Mouse (Mus musculus) hindbrain, postnatal 0 days (tissue): ENCODE data around the gene Efna5. TPM values are rescaled to one million over a fixed set of nuclear protein-coding genes. Genes with fewer than 3 reads are reported as not detected.

ENCODE experiments used
- ATAC-seq: fragments of 200-750 bp; cut with Nextera tagmentation; 2 replicates; pipeline ENCODE4 v1.8.0; 2017; ENCODE audit warnings: mild to moderate bottlenecking, moderate TSS enrichment, moderate library complexity
- DNase-seq: peaks from one replicate; pipeline ENCODE4 v3.0.0-alpha.2; 2015; ENCODE audit warnings: low spot score
- H3K27ac ChIP-seq: fragments of 300-500 bp; sonication (generic); 2 replicates; pipeline ENCODE4 v1.5.1; 2014; ENCODE audit warnings: mild to moderate bottlenecking
- H3K27me3 ChIP-seq: fragments of 300-500 bp; sonication (generic); 2 replicates; pipeline ENCODE4 v1.6.1; 2014; ENCODE audit warnings: low read length, mixed read lengths; ENCODE audit not compliant: insufficient read depth
- H3K36me3 ChIP-seq: fragments of 300-500 bp; sonication (generic); 2 replicates; pipeline ENCODE4 v1.6.1; 2014; ENCODE audit warnings: low read length, mixed read lengths; ENCODE audit not compliant: insufficient read depth
- H3K4me1 ChIP-seq: fragments of 300-500 bp; sonication (generic); 2 replicates; pipeline ENCODE4 v1.6.1; 2014; ENCODE audit warnings: antibody characterized with exemption, low read length, mixed read lengths; ENCODE audit not compliant: insufficient read depth
- H3K4me2 ChIP-seq: fragments of 300-500 bp; sonication (generic); 2 replicates; pipeline ENCODE4 v1.6.1; 2014; ENCODE audit warnings: low read depth, mild to moderate bottlenecking, low read length, moderate library complexity, mixed read lengths
- H3K4me3 ChIP-seq: fragments of 300-500 bp; sonication (generic); 2 replicates; pipeline ENCODE4 v1.5.1; 2014; ENCODE audit warnings: low read length
- H3K9ac ChIP-seq: fragments of 300-500 bp; sonication (generic); replicated peaks from 2 replicates; pipeline ENCODE4 v1.6.1; 2014; ENCODE audit warnings: mild to moderate bottlenecking, low read length, moderate library complexity, mixed read lengths
- H3K9me3 ChIP-seq: fragments of 300-500 bp; sonication (generic); 2 replicates; pipeline ENCODE4 v1.6.1; 2016; ENCODE audit warnings: low read length, mixed read lengths
- CTCF ChIP-seq: IDR thresholded peaks from 2 replicates; pipeline ENCODE4 v1.5.1; 2016; ENCODE audit warnings: antibody characterized with exemption, control low read depth, low read depth
- WGBS: fragments of 180-500 bp; shearing (Covaris S2); extraction: QIAGEN DNeasy Blood & Tissue Kit; methylation state at CpG from one replicate; pipeline ENCODE4 v1.1.7; 2014; 5-methylcytosine and 5-hydroxymethylcytosine counted together
- polyA plus RNA-seq: library from polyadenylated mRNA; unstranded; fragments of >200 nt; fragmentation: Nextera tagmentation; extraction: Ambion mirVana; gene quantifications from 2 replicates; pipeline ENCODE4 v1.2.1, GENCODE M21; 2015
- total RNA-seq: library from RNA; depleted of rRNA; stranded (reverse); fragments of >200 nt; gene quantifications from 2 replicates; pipeline ENCODE4 v1.2.3, GENCODE M21; 2014

Gene Efna5
- total and polyA plus RNA-seq, 2 experiments from 2014 or later = 5.3 to 40.2 TPM

GRCm38 (mm10) chr17:62642447-62643145, 238.5 kb downstream of the Efna5 start:
- H3K4me2 ChIP-seq = no peak overlapping the region
- H3K9me3 ChIP-seq = no peaks in the 10 kb centered on the region
- no peak overlapping the region for H3K4me3 ChIP-seq
- H3K36me3 ChIP-seq = no peaks in the 10 kb centered on the region
- no peak overlapping the region for H3K27ac ChIP-seq
- TF ChIP-seq CTCF = no peak
- H3K27me3 ChIP-seq = no peaks in the 10 kb centered on the region
- no peaks in the 10 kb centered on the region for H3K4me1 ChIP-seq
- 82% methylated on average over 12 of the region's 12 CpGs for WGBS
- H3K9ac ChIP-seq = no peak overlapping the region
- ATAC-seq = no peak
- no peak for DNase-seq

GRCm38 (mm10) chr17:62640654-62641053, 240.5 kb downstream of the Efna5 start:
- no peaks in the 10 kb centered on the region for H3K36me3 ChIP-seq
- ATAC-seq (no peak), DNase-seq (no peak)

GRCm38 (mm10) chr17:62636896-62637295, 244.2 kb downstream of the Efna5 start:
- Histone ChIP-seq H3K4me2 (no peak overlapping the region), H3K27ac (no peak overlapping the region), H3K27me3 (no peaks in the 10 kb centered on the region), H3K4me3 (no peak overlapping the region), H3K9me3 (no peaks in the 10 kb centered on the region), H3K9ac (no peak overlapping the region), H3K4me1 (no peaks in the 10 kb centered on the region), H3K36me3 (no peaks in the 10 kb centered on the region)
- WGBS = 91% methylated on average over 7 of the region's 7 CpGs
- TF ChIP-seq CTCF = no peak
- ATAC-seq (no peak), DNase-seq (no peak)

More at GRCm38 (mm10) chr17:62640654-62641053, 240.5 kb downstream of the Efna5 start:
- WGBS = 70% methylated on average over 6 of the region's 6 CpGs
- no peak overlapping the region for H3K4me3 ChIP-seq
- no peak overlapping the region for H3K4me2 ChIP-seq
- no peaks in the 10 kb centered on the region for H3K4me1 ChIP-seq
- H3K9me3 ChIP-seq = no peaks in the 10 kb centered on the region
- no peak overlapping the region for H3K9ac ChIP-seq
- H3K27me3 ChIP-seq = no peaks in the 10 kb centered on the region
- TF ChIP-seq CTCF = no peak
- H3K27ac ChIP-seq = no peak overlapping the region

- no peaks in the 10 kb centered on the region for H3K27me3 ChIP-seq
- H3K4me2 ChIP-seq = no peak overlapping the region
- TF ChIP-seq CTCF = no peak
- no peak overlapping the region for H3K9ac ChIP-seq
- no peaks in the 10 kb centered on the region for H3K4me1 ChIP-seq
- H3K27ac ChIP-seq = no peak overlapping the region
- ATAC-seq (no peak), DNase-seq (no peak)
- no peaks in the 10 kb centered on the region for H3K9me3 ChIP-seq
- no peaks in the 10 kb centered on the region for H3K36me3 ChIP-seq
- 73% methylated on average over 3 of the region's 3 CpGs for WGBS
- no peak overlapping the region for H3K4me3 ChIP-seq
These were observed 246.2 kb downstream of the Efna5 start for GRCm38 (mm10) chr17:62634937-62635336.

- no peaks in the 10 kb centered on the region for H3K27me3 ChIP-seq
- H3K9me3 ChIP-seq = no peaks in the 10 kb centered on the region
- H3K9ac ChIP-seq = no peak overlapping the region
- no peaks in the 10 kb centered on the region for H3K4me1 ChIP-seq
- 62% methylated on average over 1 of the region's 1 CpGs for WGBS
- no peak overlapping the region for H3K27ac ChIP-seq
- ATAC-seq (no peak), DNase-seq (no peak)
- H3K36me3 ChIP-seq = no peaks in the 10 kb centered on the region
- no peak for TF ChIP-seq CTCF
- no peak overlapping the region for H3K4me2 ChIP-seq
- H3K4me3 ChIP-seq = no peak overlapping the region
These were observed 252.6 kb downstream of the Efna5 start for GRCm38 (mm10) chr17:62628474-62628873.

- Histone ChIP-seq H3K27ac (no peak overlapping the region), H3K9ac (no peak overlapping the region), H3K4me2 (no peak overlapping the region), H3K4me1 (no peaks in the 10 kb centered on the region), H3K36me3 (no peaks in the 10 kb centered on the region), H3K27me3 (no peaks in the 10 kb centered on the region), H3K4me3 (no peak overlapping the region), H3K9me3 (no peaks in the 10 kb centered on the region)
- no peak for TF ChIP-seq CTCF
- DNase-seq (no peak), ATAC-seq (no peak)
- 83% methylated on average over 1 of the region's 1 CpGs for WGBS
These were observed 253.6 kb downstream of the Efna5 start for GRCm38 (mm10) chr17:62627508-62627907.

- Histone ChIP-seq H3K9ac (no peak overlapping the region), H3K27ac (no peak overlapping the region), H3K4me1 (no peaks in the 10 kb centered on the region), H3K4me2 (no peak overlapping the region), H3K36me3 (no peaks in the 10 kb centered on the region), H3K27me3 (no peaks in the 10 kb centered on the region), H3K9me3 (no peaks in the 10 kb centered on the region), H3K4me3 (no peak overlapping the region)
- WGBS = 32% methylated on average over 8 of the region's 8 CpGs
- no peak for TF ChIP-seq CTCF
- DNase-seq = peak; percentile 38
- 0 out of 2 replicates have a peak, but pooled peaks have one; percentile 40 for ATAC-seq
These were observed 255.5 kb downstream of the Efna5 start for GRCm38 (mm10) chr17:62625646-62626020.
